Mouse (Mus musculus): ENCODE data around the gene Mterf4.
"Not testable (repeated sequence)": the region's sequence is repeated elsewhere in the genome, so short reads cannot be mapped to it uniquely, and the experiment has no call there.

Mterf4 gene

DNA sequence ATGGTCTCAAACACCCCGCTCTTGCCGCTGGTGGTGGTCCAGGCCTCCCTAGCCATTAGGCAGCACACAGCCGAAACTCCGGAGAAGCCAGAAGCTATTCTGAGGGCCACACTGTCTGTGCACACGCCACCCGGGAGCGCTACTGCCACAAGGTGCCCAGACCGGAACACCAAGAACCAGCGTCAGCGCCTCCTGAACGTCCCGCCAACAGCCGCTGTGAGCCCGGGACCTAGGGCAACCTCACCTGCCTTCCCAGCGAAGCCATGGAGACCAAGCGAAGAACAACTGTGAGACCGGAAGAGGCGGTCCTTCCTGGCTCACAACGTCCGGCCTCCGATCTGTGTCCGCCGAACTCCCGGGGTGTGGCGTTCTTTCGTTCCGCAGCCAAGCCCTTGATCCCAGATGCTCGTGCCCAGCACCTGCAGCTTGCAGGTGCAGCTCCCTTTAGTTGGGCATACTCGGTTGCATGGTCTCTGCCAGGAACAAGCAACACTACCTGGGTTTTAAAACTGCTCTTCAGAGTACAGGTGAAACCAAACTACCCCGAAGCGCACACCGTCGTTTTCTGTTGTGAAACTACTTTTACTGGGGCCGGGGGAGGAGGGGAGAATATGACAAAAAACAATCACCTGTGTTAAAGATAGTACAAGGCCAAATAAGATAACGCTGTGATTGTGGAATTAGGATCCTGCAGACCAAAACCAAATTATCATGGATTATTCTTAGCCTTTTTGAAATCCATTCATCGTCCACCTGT is at the start of gene Mterf4:
Gene Mterf4 (minus strand): TSS at position 335 of the 757 bp plus-strand sequence.
- DNase-seq (ENCODE audit: low spot score in 2 of 2): peak; percentile 61 to 73

DNA sequence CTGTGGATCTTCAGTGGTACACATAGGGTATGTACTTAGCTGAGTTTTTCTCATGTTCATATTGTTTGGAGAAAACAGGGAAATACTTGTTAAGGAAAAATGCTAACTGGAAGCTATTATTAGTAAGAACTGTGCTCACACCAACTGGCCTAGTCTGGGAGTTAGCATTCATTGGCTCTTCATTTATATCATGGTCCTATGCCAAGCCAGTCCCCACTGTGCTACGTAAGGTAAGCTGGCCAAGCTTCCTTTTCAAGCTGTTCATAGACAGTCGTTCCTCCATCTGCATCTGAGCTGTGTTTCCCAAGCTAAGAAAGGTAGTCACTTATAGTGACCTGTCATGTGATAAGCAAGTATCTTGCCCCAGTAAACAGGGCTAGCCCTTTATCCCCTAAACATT is 47.0 kb upstream of the Mterf4 start:
- no peak for DNase-seq (ENCODE audit: low spot score in 2 of 2)

DNA sequence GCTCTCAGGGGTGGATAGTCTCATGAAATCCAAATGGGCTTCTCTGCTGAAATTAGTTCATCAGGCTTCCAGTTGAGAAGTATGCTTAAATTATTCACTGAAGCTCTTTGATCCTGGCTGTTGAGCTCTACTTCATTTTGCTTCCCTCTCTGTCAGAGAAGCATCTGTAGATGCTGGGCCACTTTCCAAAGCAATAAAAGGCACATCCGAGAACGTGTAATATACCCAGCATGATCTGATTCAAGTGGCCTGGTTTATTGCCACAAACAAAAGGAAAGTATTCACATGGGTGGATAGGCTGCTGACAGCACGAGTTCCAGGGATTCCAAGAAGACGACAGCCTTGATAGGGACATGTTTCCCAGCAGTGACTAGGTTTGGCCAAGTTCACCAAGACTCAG is 44.0 kb upstream of the Mterf4 start:
- DNase-seq (ENCODE audit: low spot score in 2 of 2): no peak

DNA sequence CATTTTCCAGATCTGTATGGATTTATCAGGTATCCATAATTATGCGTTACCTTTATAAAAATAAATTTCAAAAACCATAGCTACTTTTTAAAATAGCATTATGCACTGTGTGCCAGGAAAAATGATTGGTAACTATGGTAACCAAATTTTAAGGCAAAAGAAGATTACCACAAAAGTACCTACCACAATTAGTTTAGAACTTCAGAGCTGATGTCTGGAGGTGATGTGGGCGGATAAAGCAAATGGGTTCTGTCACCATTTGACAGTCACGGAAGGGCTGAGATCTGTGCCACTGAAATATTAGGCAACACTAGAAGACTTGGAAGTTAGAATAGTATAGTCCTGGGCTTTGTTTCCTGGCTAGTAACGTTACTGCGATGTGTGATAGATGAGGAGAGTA is 41.5 kb upstream of the Mterf4 start:
- no peak for DNase-seq (ENCODE audit: low spot score in 2 of 2)

DNA sequence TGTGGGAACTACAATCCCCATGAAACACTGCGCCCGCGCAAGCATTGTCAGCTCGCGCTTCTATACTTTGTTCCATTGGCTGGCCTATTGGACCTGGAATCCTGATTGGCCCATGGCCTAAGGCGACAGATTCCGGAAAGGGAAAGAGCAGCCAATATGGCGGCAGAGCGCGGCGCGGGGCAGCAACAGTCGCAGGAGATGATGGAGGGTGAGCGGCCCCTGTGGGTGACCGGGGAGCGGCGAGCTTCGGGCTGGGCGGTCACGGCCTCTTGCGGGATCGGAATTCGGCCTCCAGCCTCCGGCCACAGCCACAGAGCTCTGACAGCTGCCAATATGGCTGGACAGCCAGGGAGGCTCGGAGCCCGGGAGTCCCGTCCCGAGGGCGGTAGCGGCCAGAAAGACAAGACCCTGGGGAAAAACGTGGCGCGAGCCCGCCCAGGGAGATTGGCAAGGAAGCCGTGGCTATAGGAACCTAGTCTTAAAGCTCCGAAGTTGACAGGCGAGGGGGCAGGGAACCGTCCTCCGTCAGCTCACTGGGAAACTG is 37.9 kb upstream of the Mterf4 start:
- peak; percentile 79 to 92 for DNase-seq (ENCODE audit: low spot score in 2 of 2)

DNA sequence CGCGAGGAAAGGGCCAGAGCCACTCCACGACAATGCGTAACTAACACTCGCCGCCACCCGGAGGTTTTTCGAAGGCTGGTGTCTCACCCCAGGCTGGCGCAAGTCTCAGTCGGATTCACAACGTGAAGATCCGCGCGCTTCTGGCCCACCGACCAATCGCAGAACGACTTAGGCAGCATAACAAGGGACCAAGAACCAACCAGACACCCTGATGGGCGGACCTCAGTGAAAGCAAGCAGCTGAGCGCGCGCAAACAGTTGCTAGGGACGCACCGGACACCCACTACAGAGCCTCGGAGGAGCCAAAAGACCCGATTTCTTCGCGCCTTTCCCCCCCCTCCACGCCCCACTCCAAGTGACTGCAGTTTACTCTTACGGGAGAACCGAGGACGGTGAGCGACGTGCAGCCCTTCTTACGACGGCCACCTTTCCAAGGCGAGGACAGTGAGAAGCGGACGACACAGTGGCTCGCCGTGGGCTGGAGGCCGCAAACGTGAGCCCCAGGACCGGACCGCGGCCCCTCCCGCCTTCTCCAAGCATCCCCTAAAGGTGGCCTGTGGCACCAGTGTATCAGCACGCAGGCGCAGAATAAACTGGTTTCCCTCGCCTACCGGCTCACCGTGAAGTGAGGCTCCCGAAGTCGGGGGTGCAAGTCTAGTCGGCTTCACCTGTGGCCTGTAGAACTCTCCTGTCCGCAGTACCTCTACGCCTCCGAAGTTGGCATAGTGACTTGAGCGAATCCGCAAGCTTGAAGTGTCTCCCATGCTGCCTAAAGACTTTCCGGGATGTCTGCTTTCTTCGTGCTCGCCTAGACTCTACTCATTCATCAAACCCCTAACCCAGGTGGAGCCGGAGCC is 37.2 kb upstream of the Mterf4 start, which contains the start of the genes Ppp1r7 and Pask:
Gene Ppp1r7 (plus strand): TSS at position 207 of the 856 bp plus-strand sequence.
Gene Pask (minus strand): TSS at position 835 of the 856 bp plus-strand sequence.
- peak; percentile 86 to 92 for DNase-seq (ENCODE audit: low spot score in 2 of 2)

DNA sequence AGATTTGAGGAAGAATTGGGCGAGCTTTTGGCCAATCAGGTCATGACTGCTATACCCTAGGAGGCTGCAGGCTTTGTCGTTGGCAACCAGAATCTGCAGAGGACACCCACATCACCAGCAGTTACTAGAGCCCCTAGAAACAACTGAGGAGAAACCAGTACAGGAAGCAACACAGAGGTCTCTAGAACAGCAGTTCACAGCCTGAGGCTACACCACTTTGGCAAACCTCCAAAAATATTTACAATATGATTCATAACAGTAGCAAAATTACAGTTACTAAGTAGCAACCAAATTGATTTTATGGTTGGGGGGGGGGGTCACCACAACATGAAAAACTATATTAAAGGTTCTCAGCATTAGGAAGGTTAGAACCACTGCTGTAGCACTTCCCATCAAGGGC is 28.9 kb upstream of the Mterf4 start:
- DNase-seq (ENCODE audit: low spot score in 2 of 2): no peak

DNA sequence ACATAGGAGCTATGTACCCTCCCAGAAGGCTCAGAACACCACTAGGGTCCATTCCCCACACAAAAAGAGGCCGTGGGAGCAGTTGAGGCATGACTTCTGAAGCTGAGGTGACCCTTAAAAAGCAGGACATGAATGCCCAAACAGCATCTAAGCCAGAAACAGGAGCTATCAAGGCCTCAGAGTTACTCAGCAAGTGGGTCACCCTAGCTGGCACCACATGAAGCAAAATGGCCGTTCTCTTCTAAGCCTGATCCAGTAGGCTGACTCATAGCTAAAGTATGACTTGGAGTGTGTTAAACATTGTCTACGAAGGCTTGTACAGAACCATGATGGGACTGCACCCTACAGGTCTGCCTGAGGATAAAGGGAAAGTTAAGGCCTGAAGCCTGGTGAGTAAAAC is 20.7 kb upstream of the Mterf4 start:
- DNase-seq (ENCODE audit: low spot score in 2 of 2): no peak

DNA sequence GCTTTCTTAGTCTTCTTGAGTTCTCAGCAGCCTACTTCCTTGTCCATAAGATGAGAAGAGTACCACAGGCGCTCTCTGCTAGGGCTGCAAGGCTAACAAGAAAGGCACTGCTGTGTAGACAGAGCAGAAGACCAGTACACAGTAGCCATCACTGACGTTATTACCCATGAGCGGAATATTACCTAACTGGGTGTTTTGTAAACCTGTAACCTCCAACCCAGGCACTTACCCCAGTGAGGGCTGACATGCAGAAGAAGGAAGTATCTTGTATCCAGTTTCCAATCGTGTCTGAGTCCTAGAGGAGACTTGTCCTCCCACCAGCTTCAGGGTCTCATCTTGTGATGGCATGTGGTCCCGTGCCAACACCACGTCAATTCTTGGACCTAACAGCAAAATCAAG is 18.3 kb upstream of the Mterf4 start:
- DNase-seq (ENCODE audit: low spot score in 2 of 2): no peak

DNA sequence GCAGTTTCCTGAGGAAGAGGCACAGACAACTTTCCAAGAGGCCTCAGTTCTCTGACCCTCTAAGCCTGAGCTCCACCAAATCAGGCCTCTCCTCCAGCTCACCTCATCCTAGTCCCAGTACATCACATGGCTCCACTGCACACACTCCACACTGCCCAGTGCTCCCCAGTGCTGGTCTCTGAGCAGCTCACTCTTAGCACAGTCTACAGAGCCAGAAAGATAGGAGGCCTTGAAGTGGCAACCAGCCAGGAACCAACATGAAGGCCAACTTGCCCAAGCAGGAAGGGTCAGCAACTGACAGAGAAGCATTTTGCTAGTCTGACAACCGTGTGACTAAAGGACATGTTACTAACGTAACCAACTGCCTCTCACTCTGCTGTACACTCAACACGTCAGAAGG is 5.1 kb downstream of the Mterf4 start:
- no peak for DNase-seq (ENCODE audit: low spot score in 2 of 2)

DNA sequence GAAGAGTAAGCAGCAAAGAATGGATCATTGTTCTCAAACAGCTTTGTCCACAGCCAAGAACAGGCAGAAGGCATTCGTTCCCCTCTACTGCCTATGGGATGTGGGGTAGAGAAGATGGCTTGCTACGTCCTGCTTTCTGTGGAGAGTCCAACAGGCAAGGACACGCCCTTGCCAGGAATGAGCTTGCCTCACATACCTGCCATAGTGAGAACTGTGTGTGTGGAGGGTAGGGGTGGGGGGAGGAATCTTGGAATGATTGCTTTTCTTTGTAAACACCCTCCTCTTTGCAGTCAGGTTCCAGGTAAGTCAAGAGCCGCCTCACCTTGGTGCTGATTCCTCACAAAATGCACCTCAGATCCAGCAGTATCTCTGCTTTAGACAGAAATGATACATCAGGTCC is 5.9 kb downstream of the Mterf4 start:
- no peak for DNase-seq (ENCODE audit: low spot score in 2 of 2)

DNA sequence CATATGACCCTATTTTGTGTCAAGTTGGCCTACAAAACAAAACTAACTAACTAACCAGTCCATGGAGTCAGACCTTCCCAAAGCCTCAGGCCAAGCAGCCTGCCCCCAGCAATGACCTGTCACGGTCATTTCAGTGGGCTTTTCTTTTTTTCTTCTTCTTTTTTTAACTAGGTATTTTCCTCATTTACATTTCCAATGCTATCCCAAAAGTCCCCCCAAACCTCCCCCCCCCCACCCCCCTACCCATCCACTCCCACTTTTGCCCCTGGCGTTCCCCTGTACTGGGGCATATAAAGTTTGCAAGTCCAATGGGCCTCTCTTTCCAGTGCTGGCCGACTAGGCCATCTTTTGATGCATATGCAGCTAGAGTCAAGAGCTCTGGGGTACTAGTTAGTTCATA is 11.2 kb downstream of the Mterf4 start:
- DNase-seq (ENCODE audit: low spot score in 2 of 2): not testable (repeated sequence)

DNA sequence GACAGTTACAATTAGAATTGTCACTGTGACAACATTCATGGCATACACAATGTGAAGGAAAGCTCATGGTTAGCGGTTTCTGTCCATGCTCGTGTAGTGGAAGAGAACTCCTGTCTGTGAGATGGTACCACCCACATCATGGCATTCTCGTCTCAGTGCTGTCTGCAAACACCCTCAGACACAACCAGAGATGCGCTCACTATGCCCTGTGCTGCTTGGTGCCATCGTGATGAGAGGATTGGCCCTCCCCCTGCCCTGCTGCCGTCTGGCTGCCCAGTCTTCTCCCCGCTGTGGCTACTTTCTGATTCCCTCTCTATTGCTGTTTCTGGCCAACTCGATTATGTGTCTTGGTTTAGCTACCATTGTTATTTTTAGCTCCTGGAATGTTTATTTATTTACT is 13.7 kb downstream of the Mterf4 start:
- DNase-seq (ENCODE audit: low spot score in 2 of 2): no peak

DNA sequence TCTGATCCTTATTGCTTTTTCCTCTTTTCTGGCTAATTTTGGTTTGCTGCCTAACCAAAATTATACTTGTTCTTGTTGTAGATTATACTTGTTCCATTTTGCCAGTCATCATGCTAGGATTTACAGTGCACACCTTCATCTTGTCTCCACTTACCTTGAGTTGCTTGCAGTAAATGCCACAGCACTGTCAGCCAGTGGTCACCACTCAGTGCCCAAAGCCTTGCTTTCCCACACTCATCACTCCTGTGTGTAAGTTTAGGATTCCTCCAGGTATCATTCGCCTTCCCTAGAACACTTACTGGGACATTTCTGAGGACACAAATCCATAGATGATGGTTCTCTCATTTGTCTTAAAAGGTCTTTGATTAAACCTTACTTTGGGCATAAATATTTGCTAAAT is 14.1 kb downstream of the Mterf4 start:
- DNase-seq (ENCODE audit: low spot score in 2 of 2): no peak

DNA sequence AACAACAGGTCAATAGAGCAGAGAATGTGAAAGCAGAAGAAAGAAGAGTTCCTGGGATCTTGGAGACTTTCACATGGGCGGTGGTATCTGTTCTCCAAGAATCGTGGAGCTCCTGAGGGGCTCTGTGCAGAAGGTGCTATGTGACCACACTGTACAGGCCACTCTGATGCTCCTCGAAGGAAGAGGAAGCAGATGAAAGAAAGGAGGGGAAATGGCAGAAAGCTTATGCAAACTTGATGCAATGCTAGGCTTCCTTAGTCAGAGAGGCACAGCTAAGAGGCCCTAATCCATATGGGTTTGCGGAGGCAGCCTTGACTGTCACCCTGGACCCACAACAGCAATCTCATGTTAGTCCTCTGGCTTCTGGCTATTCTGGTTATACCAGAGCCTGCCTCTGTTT is 14.8 kb downstream of the Mterf4 start:
- DNase-seq (ENCODE audit: low spot score in 2 of 2): no peak

DNA sequence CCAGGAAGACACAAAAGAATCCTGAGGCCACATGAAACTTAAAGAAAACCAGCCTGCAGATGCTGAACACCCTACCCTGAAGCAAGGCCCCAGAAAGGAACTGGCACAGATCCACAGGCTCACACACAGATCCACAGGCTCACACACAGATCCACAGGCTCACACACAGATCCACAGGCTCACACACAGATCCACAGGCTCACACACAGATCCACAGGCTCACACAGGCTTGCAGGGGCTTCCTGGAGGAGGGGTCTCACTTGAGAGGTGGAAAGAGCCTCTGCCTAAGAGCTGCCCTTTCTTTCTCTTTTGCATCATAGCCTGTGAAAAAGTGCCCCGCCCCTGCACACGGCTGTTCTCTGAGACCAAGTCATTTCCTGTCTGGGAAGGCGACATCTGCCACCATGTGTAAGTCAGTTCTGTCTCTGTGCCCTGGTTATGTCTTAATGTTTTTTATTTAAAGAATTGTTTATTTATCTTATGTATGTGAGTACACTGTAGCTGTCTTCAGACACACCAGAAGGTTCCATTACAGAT is 16.0 kb downstream of the Mterf4 start:
- no peak for DNase-seq (ENCODE audit: low spot score in 2 of 2)

DNA sequence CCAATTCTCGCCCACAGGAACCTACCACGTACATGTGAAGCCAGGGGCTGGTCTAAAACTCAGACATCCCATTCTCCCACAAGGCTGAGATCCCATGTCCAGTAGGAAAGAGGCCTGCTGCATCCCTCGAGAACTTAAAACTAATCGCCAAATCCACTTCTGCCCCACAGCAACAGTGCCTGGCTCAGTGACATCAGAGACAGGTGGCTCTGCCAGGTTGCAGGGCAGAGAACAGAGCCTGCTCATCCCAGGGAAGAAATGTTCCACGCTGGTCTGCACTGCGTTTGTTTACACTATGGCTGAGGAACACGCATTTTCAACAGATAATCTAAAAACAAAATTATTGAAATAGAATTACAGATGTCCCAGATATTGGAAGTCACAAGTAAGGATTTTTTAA is 28.7 kb downstream of the Mterf4 start:
- no peak for DNase-seq (ENCODE audit: low spot score in 2 of 2)

DNA sequence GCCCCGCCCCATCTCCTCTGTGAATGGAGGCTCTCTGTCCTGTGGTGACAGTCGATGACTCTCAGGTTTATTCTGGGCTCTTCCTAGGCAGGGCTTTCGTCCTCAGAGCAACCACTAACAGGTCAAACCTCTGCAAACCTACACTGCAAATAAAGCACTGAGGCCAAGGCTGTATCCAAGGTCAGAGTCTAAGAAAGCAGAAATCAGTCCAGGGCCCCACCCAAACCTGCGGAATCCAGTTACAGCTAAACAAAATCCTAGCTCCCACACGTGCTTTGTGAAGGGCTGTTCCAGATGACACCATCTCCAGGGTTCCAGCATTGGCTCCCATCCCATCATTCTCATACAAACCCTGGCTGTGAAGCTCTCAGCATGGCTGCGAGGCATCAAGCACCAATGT is 30.2 kb downstream of the Mterf4 start:
- DNase-seq (ENCODE audit: low spot score in 2 of 2): no peak

DNA sequence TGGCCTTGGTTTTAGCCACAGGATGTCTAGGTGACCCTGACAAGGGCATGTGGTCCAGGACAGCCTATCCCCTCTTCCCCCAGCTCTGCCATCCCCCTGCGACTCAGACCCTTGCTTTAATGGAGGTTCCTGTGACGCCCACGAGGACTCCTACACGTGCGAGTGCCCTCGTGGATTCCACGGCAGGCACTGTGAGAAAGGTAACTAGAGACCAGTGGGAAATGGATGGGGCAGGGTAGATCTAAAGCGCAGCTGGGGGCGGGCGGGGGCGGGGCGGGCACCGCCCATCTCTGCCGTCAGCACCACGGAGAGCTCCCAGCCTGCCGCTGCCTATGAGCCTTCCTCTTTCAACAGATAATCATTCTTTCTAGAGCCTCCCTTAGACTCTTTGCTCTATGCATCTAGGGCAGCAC is 33.3 kb downstream of the Mterf4 start:
- no peak for DNase-seq (ENCODE audit: low spot score in 2 of 2)

DNA sequence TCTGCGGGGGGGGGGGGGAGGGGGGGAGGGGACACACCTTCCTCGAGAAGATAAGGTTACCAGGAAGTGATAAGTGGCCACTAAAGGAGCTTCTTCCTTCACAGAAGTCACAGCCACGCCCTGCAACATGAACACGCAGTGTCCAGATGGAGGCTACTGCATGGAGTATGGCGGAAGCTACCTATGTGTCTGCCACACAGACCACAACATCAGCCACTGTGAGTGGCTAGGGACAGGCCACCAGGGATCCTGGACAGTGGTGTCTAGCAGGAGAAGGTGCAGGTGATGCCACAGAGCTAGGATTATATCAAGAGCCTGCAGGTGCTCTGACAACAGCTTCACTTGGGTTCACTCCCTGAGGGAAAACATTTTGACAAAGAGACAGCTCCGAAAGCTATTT is 34.0 kb downstream of the Mterf4 start:
- no peak for DNase-seq (ENCODE audit: low spot score in 2 of 2)

DNA sequence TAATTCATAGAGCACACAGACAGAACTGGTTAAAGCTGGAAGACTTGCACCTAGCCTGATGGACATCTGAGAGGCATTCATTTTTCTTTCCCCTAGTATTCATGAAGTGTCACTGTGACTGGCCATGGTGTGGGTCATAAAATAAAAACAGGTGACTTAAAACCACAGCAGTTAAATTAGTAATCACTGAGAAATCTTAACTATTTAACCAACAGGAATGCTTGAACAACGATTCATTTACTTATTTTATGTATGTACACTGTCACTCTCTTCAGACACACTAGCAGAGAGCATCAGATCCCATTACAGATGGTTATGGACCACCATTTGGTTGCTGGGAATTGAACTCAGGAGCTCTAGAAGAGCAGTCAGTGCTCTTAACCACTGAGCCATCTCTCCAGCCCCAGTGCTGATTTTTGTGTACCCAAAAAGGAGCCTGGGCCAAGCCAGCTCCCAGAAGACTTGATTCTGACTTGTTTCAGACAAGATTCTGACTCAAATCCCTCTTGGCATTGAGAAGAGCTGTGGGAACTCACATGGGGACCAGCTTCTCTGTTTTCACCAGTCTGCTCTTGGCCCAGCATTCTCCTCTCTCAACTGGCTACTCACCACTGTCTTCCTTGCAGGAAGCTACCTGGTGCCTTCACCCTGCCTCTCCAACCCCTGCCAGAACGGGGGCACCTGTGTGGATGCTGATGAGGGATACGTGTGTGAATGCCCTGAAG is 35.0 kb downstream of the Mterf4 start:
- DNase-seq (ENCODE audit: low spot score in 2 of 2): no peak

DNA sequence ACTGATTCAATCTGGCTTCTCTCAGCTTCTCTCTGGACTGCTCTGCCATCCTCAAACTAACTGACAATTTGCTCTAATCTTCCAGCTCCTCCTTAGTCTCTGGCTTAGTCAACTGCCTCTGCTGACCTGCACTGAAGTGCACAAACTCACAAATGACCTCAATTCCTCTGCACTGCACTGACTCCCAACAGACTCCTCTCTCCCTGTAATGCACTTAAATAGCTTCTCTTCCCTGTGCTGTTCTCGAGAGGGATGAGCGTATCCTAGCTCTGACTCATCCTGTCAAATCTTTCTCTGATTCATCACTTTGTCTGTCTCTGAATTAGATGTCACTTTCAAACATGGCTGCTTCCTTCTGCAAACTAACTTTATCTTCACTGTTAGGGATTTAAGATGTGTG is 37.5 kb downstream of the Mterf4 start:
- no peak for DNase-seq (ENCODE audit: low spot score in 2 of 2)
